Mouse (Mus musculus) urinary bladder, postnatal 4 days (tissue): ENCODE results near the gene Apbb1ip.

Experiments used
- DNase-seq, 2 experiments: peaks; one replicate each; pipeline ENCODE4 v3.0.0; 2021 to 2022; ENCODE audit warnings: low spot score in 2 of 2

The Apbb1ip gene

DNA sequence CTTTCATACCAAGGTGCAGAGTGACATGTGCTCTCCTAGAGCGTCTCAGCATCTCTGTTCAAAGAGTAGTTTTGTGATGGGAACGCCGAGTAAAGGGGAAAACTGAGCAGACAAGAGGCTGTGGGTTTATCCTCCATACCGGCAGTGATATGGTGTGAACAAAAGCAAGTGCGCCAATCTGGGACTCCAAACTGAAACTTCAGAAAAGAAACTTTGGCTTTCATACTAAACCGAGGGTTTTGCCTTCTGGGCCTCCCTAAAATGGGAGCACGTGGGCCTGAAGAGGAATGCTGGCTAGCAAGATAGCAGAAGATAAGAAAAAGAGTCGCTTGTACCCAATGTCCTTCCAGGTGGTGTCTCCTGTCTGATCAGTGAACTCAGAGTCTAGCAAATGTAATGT lies 1.3 kb downstream of the Apbb1ip start:
- DNase-seq: no peak

DNA sequence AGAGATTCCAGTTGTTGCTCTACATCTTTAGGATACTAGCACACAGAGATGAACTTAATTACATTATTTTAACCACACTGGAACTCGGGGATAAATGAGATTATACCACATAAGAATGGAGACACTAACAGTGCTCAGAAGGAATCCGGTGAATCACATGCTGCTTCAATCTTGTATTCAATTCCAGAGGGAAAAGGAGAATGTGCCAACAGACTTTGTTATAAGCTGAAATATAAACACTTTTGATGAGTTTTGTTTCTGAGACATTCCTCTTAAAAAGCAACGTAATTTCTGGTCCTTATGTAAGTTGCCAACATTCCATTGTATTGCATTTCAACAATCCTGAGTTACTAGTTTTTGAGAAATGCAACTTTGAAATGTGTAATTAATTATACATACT lies 1.8 kb downstream of the Apbb1ip start:
- DNase-seq: no peak

DNA sequence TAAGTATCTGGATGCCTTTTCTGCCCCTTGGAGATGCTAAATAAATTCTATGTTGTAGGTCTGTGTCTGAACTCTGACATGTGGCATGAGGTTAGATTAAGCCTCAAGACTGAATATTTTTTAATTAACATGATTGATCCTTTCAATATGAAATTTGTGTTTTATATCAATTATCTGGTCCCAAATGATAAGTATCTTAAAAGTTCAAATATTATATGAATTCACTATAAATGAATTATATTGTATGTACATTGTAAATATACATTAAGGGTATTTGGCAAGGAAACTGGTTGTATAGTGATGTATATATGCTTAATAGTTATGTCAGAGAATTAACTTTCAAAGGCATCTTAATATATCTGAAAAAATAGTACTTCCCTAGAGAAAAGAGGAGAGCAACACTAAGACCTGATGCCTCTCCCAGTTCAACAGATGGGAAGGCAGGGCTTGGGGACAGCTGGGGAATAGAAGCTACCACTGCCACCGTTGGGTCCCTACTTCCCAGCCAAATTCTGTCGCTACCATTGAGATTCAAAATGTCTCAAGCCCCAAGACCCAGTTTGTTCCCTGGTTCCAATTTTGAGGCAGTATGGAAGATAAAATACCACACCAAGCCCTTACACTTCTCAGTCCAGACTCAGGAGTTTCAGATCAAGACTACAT lies 2.8 kb downstream of the Apbb1ip start:
- no peak for DNase-seq

DNA sequence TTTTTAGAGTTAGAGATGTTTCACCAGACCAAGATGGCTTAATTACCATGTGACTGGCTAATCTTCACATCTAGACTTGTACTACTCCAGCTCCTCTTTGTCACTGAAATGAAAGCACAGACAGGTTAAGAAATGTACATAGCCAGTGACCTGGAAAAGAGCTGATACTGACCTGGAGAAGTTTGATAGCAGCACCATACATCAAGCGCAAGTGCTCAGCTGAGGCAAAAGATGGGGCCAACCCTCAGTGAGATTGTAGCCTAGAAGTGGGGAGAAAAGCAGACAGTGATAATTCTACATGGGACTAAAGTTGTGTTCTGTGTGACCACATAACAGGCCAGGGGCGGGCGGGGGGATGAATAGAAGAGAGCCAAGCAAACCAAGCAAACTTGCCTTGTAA lies 3.9 kb downstream of the Apbb1ip start:
- DNase-seq: no peak

DNA sequence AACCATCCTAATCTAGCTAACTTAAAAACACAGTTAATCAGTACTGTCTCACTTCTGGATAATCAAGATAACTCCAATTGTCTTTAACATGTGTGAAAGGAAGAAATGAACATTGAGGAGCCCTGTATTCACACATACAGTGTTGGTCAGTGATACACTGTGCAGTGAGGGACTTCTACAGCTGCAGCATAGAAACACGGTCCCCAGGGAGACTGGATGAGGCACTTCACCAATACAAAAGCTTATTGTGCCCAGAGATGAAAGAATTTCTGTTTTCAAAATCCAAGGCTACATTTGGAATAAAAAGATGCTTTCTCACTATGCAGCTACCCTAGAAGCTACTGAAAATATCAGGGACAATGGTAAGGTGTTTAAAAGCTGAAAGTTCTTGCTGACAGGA lies 7.0 kb downstream of the Apbb1ip start:
- no peak for DNase-seq

DNA sequence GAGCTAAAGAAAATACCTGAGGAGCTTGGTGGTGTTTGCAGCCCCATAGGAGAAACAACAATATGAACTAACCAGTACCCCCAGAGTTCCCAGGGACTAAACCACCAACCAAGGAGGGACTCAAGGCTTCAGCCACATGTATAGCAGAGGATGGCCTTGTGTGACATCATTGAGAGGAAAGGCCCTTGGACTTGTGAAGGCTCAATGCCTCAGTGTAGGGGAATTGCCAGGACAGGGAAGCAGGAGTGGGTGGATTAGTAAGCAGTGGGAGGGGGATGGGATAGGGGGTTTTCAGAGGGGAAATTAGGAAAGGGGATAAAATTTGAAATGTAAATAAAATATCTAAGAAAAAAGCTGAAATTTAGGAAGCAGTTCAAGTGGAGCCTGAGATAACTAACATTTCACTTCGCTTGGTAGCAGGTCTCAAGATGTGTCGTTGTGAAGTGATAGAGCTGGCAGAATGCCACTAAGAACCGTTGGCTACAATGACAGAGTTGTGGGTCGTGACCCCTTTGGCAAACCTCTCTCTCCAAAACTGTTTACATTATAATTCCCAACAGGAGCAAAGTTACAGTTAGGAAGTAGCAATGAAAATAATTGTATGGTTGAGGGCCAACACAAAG lies 7.6 kb downstream of the Apbb1ip start:
- DNase-seq: no peak

DNA sequence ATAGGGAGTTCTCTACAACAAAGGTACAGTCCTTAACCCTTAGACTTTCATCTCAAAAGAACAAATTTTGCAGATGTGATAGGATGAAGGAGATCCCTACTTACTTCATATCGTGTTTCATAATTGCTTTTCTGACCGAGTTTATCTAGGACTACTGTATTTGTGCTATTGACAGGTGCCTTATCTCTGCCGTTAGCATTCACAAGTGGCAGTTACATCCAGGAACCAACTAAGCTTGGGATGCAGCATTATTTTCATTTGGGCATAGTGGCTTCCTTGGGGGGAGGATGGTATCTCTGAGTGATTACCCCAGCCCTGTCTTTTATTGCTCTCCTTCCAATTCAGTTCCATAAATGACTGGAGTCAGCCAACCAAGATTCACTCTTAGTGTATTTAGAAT lies 8.2 kb downstream of the Apbb1ip start:
- DNase-seq: no peak

DNA sequence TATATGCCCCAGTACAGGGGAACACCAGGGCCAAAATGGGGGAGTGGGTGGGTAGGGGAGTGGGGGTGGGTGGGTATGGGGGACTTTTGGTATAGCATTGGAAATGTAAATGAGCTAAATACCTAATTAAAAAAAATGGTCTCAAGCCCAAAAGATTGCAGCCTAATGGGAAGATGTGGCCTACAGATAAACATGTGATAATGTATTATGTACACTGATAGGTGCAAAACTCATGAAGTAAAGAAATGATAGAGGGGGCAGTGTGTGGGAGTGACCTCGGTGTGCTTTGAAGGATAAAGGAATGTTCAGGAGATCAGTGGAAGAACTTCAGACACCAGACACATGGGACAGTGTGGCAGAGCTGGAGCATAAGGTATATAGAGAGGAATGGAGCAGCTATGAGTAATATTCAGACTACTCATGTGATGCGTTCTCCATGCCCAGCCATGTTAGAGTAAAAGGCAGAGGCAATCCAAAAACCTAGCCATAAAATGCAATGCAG lies 9.3 kb downstream of the Apbb1ip start:
- no peak for DNase-seq

DNA sequence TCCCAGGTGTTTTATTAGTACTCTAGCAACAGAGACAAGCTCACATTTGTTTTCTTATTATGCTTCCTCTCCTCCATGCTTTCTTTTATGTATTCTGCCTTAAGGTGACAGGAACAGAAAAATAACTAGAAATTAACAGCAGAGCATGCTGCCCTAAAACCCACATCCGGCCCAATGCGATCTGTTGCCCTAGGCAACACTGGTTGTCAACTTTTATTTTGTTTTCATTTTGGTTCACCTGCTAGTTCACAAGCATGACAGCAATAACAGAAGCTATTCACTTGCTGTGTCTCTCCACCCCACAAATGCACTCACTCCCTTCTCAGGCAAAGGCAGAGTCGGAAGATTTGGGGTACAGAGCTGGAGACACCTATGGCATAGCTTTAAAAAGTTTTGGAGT lies 10.3 kb downstream of the Apbb1ip start:
- DNase-seq: no peak

DNA sequence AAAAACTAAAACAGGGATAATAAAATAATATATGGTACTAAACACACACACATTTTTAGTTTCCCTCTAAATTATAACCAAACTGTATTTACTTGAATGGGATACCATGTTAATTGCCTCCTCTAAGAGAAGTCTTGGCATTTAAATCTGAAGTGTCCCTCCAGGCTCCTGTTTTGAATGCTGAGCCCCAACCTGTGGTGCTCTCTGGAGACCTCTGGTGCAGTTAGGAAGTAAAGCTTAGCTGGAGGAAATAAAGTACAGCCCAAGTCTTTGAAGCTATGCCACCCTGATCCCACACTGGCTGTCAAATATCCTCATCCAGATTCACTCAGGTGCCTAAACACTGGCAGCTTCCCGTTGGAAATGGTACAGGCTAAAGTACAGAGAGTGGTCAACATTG lies 10.9 kb downstream of the Apbb1ip start:
- DNase-seq: no peak

DNA sequence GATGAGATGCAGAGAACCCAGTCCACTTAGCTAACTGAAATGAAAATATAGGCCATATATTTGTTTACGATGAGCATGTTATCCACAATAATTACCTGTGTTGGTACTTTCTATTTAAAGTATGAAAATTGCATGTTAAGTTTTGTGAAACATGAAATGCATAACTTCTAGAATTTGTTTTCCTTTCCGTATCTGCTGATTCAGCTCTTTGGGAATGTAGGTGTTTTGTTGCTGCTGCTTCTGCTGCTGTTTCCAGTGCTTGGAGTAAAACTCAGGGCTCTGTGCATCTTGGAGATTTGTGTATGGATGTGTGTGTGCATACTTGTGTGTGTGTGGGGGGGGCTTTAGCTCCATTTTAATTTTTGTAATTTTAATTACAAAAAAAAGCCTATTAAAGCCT lies 14.8 kb downstream of the Apbb1ip start:
- DNase-seq: no peak

DNA sequence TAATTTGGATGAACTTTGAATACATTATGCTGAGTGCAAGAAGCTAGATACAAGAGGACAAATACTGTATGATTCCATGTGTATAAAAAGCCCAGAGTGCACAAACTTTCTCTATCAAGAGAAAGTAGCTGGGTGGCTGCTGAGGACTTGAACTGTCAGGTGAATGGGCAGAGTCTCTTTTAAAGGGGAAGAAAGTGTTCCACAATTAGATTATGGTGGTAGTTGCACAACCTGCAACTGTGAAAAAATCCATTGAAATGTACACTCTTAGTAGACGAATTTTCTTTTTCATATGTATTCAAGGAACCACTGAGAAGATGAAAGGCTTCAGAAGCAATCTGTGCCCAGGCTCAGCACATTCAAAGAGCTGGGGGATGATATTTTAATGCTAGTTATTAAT lies 15.7 kb downstream of the Apbb1ip start:
- no peak for DNase-seq

DNA sequence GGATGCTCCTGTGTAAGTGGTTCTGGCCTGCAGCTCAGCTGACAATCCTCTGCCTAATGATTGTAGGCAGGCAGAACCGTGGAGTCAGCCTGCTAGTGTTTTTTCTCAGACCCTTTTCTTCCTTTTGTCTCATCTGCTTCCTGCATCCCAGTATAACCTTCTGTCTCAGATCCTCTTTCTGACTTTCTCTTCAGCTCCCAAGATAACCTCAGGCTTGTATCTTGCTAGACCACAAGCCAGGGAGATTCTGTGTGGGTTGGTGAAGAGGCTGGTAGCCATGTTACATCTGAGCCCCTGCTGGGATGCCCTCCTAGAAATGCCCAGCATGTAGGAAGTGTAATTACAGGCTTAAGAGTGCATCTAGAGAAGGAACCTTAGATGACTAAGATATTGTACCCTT lies 16.5 kb downstream of the Apbb1ip start:
- no peak for DNase-seq

DNA sequence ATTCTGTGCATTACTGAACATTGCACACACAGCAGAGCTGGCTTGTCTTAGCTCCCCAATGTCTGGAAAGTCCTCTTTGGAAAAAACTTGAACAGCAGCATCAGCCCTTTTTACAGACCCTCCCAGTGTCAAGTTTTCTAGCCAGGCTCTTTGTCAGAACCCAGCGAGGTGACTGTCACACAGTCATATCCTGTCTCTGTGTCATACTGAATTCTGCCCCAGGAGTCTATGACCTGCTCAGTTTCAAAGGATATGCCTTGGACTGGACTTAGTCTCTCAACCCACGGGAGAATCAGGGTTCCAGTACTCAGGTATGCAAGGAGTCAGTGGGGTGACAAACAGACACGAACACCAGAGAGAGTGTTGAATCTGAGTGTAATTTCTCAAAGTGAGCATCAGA lies 21.2 kb downstream of the Apbb1ip start:
- DNase-seq: no peak

DNA sequence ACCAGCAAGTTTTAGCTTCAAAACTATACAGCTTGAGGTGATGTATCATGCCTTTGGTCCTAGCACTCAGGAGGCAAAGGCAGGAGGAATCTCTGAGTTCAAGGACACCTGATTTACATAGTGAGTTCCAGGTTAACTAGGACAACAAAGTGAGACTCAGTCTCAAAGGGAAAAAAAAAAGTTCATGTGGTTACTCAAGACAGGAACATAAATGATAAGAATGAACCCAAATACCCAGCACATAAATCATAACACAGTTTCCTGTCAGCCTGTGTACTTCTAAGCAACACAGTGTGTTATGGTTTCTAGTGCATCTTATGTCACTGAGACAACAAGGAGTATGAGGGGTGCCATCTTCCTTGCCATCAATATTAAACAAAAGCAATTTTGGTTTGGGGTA lies 22.6 kb downstream of the Apbb1ip start:
- no peak for DNase-seq

DNA sequence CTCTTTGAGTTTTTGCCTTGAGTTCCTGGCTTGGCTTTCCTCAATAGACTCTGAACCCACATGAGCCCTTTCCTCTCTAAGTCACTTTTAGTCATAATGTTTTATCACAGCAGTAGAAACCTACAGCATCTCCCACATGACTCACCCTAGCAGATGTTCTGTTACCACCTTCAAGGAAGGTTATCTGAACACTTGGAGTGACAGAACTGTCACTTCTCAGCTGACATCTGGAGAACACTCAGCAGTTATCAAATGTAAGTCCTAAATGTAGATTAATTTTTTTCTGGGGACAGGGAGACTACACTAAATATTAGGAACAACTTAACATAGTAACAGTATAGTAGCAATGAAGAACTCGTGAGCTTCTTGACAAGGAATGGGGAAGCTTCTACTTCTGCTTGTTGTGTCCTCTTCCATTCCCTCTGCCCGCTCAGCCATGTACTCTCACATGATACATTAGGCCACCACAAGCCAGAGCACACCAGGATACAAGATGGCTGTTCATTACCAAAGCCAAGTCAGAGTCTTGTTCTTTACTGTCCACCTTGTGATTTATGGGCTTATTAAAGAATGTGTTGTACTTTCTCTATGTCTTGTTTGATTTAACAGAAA lies 25.6 kb downstream of the Apbb1ip start:
- DNase-seq: no peak

DNA sequence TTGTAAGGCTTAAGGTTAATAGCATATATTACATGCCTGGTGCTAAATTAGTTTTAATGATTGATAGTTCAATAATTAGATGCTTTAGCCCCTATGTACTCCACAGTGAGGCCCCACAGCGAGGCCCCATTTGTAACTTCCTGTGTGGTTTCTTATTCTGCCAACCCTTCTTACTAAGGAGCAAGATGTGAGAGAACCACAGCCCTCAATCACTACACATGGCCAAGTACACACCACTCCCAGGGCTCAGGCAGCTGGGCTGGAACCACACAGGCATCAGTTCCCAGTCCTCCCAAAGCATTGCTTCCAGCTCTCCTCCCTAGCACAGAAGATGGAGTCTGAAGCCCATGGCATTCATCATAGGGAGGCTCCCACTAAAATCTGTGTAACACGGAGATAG lies 31.7 kb downstream of the Apbb1ip start:
- no peak for DNase-seq

DNA sequence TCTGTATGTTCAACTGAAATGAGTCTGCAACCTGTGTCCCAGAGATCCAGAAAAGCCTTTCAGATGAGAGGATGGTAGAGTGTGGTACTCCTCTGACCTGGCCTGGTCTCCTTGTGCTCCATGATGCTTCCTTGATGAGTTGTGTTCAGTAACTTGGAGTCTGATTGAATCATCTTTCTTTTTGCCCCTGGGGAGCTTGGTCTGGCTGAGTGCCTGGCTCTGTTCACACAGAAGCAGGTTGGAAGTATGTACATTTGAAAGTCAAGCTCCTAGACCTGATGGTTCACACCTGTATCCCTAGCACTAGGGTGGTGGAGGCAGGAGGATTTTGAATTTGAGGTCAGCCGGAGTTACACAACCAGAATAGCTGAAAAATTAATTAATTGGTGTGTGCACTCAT lies 32.7 kb downstream of the Apbb1ip start:
- no peak for DNase-seq

DNA sequence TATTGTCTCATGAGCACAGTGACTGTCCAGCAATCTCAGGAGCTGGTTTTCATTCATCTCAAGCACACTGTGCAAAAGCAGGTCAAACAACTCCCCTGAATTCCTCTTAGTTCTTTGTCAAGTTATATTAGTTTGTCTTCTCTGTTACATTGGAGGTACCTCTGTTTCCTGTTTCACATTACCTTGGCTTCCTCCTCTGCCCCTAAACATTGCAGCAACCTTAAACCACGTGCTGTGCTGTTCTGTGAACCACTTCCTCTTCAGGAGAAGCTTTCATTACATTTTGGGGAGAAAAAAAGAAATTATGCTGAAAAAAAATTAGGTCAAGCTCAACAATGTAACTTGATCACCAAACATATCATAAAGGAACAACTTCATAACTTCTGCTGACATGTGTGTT lies 33.4 kb downstream of the Apbb1ip start:
- no peak for DNase-seq

DNA sequence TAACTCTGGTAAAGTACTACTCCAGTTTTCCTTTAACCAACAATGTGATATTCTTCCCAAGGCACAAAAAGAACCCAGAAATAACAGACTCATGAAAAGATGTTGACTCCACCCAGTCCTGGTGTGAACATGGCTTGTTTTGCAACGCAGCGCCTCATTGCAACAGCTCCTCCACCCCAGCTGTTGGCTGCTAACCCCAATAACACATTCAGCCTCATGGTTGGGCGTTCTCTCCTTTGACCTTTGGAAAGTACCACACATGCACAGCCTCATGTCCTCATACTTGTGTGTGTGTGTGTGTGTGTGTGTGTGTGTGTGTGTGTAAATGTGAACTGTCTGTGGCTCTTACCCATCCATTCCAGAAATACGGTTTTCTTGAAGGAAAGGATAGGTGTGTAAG lies 37.0 kb downstream of the Apbb1ip start:
- no peak for DNase-seq

DNA sequence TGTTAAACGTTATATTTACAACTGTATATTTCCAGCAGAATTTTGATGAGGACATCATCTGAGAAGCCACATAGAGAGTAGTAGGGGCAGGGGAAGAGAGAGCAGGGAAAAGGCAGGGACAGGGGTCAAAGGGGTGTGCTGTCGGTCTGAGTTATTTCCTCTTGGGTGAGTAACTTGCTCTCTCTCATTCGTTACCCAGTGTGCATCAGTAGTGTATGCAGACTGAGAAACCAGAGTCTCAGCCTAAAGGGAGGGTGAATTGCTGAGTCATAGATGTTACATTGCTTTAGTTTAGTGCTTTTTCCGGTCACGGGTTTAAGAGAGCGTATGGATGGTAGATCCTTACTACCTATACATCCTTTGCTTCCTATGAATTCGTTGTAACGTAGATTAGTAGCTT lies 37.6 kb downstream of the Apbb1ip start:
- DNase-seq: no peak

DNA sequence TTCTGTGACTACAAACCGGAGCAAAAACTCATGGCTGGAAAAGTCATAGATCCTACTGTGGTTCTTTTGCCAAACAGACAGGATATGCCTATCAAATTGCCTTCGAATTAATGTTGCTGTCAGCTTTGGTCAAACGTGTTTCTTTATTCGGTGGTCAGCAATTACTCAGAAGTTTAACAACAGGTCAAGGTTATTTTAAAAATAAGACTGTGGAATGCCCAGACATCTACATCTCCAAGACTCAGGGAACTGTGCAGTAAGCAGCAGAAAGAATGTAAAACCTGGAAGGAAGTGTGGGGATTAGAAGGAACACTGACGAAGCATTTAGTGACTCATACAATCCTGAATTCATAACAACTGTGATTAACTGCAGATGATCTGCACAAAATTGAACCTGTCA lies 40.0 kb downstream of the Apbb1ip start:
- no peak for DNase-seq

DNA sequence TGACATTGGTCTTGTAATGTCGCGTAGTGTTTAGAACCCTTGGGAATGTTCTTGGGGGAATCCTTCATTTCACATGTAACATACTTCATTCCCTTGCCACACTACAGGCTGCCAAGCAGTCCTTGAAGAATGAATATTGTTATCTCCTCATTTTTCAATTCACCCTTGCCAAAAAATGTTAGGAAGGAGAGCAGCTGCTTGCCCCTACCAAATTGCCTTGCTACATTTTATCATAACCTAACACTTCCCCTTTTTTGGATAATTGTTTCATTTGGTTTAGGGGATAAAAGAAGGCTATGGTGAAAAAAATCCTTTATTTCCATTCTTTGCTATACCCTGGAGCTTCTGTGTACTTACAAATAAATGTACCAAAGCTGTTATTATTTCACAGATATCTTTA lies 41.8 kb downstream of the Apbb1ip start:
- no peak for DNase-seq

DNA sequence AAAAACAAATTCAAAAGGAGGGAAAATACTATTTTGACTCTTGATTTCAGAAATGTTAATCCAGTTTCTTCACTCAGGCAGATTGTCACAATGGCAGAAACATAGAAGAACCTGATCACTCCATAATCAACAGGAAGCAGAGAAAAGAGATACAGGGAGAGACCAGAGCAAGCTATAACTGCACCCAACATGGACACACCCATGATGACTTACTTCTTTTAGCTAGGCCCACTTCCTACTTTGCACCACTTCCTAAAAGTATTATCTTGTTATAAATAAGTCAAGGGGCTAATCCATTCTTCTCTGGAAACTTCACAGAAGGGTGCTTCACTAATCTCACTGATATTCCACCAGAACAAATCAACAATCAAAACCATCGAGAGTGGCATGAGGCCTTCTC lies 42.3 kb downstream of the Apbb1ip start:
- DNase-seq: no peak
